Mouse (Mus musculus): ENCODE measurements at regions not wholly inside any gene's neighbourhood (a gene's known extent, or its start where the extent isn't known, plus 50 kb on each side); places are given as distances from the start of the nearest gene placed in this dataset.

DNA sequence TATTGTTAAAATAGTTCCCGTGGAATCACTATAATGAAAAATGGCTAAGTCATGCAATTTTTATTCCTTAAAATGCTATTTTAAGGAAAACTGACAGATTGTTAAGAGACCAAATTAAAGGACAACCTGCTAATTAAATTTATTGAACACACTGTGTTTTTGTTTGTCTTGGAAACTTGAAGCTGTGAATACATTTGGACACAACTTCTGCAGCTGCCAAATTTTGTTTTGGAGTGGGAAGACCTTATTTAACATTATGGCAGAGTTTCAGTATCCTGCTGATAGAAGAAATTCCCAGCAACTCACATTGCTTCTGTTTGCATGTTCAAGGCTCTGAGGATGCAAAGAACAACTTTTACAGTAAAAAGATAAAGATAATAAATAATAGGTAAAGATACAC, 301.6 kb upstream of the 1700015G11Rik start:
- DNase-seq (ENCODE audit: low spot score) = no peak
- no peak overlapping the region for H3K4me3 ChIP-seq
- no peaks in the 10 kb centered on the region for H3K9me3 ChIP-seq
- H3K27ac ChIP-seq (replicated peaks) = no peak overlapping the region
- no peaks in the 10 kb centered on the region for H3K36me3 ChIP-seq (replicated peaks)
- WGBS = 87% methylated on average over 1 of the region's 1 CpGs
- no peaks in the 10 kb centered on the region for H3K27me3 ChIP-seq (replicated peaks; ENCODE audit: low read depth, poor library complexity, severe bottlenecking)
- no peaks in the 10 kb centered on the region for H3K4me1 ChIP-seq

DNA sequence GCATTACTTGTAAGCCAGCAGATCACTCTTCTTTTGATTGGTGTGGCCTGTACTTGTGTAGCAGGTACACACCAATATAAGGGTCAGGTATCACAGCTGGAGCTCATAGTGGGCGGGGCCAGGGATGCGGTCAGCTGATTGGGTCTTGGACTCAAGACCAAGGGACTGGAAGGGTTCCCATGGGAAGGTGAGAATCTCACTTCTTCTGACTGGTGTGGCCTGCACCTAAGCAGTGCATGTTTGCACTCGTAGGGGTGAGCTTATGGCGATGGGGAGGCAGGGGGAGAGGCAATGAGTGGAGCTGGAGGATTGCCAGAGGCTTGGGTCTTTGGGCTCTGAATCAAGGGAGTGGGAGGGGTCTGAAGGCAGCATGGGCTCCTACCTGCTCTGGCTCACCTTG, 262.7 kb upstream of the 1700015G11Rik start:
- no peaks in the 10 kb centered on the region for H3K36me3 ChIP-seq (replicated peaks)
- no peaks in the 10 kb centered on the region for H3K4me1 ChIP-seq
- no peaks in the 10 kb centered on the region for H3K27me3 ChIP-seq (replicated peaks; ENCODE audit: low read depth, poor library complexity, severe bottlenecking)
- no peak for DNase-seq (ENCODE audit: low spot score)
- H3K9me3 ChIP-seq = no peaks in the 10 kb centered on the region
- H3K4me3 ChIP-seq = no peak overlapping the region
- 95% methylated on average over 4 of the region's 4 CpGs for WGBS
- no peak overlapping the region for H3K27ac ChIP-seq (replicated peaks)

GRCm38 (mm10) chr7:52256386-52256920, 240.9 kb upstream of the 1700015G11Rik start:
- 85% methylated on average over 1 of the region's 1 CpGs for WGBS
- H3K27me3 ChIP-seq (replicated peaks; ENCODE audit: low read depth, poor library complexity, severe bottlenecking) = no peaks in the 10 kb centered on the region
- no peaks in the 10 kb centered on the region for H3K36me3 ChIP-seq (replicated peaks)
- no peaks in the 10 kb centered on the region for H3K9me3 ChIP-seq
- no peak for DNase-seq (ENCODE audit: low spot score)
- H3K27ac ChIP-seq (replicated peaks) = no peak overlapping the region
- H3K4me3 ChIP-seq = no peak overlapping the region
- peaks cover 5% of the 10 kb centered on the region; the same call in 1 of the 2 replicates for H3K4me1 ChIP-seq

- Histone ChIP-seq H3K27me3 (replicated peaks; ENCODE audit: low read depth, poor library complexity, severe bottlenecking) (no peaks in the 10 kb centered on the region), H3K4me3 (no peak overlapping the region), H3K9me3 (no peaks in the 10 kb centered on the region), H3K27ac (replicated peaks) (no peak overlapping the region), H3K36me3 (replicated peaks) (no peaks in the 10 kb centered on the region), H3K4me1 (peaks cover 5% of the 10 kb centered on the region; the same call in 1 of the 2 replicates)
- DNase-seq (ENCODE audit: low spot score) = peak; percentile 14
These were observed 237.1 kb upstream of the 1700015G11Rik start for GRCm38 (mm10) chr7:52252499-52253233.
